Mouse (Mus musculus): ENCODE measurements at regions not wholly inside any gene's neighbourhood (a gene's known extent, or its start where the extent isn't known, plus 50 kb on each side); places are given as distances from the start of the nearest gene placed in this dataset.
A peak's percentile ranks its signal among the peaks of the same experiment; 100 is the strongest.
"Not testable (repeated sequence)": the region's sequence is repeated elsewhere in the genome, so short reads cannot be mapped to it uniquely, and the experiment has no call there.

- DNase-seq (ENCODE audit: extremely low spot score, low spot score): no peak
These were observed 758.5 kb downstream of the Robo2 start for GRCm38 (mm10) chr16:73652976-73653690.

- peak; percentile 43 for DNase-seq (ENCODE audit: extremely low spot score, low spot score)
These were observed 764.3 kb downstream of the Robo2 start for GRCm38 (mm10) chr16:73647201-73647782.

GRCm38 (mm10) chr16:73613017-73613416, 798.6 kb downstream of the Robo2 start:
- DNase-seq (ENCODE audit: extremely low spot score, low spot score): no peak

GRCm38 (mm10) chr16:73591421-73591820, 820.2 kb downstream of the Robo2 start:
- DNase-seq (ENCODE audit: extremely low spot score, low spot score): no peak

GRCm38 (mm10) chr16:73561216-73561615, 850.4 kb downstream of the Robo2 start:
- no peak for DNase-seq (ENCODE audit: extremely low spot score, low spot score)

- no peak for DNase-seq (ENCODE audit: extremely low spot score, low spot score)
These were observed 854.7 kb downstream of the Robo2 start for GRCm38 (mm10) chr16:73556940-73557339.

- no peak for DNase-seq (ENCODE audit: extremely low spot score, low spot score)
These were observed 868.0 kb downstream of the Robo2 start for GRCm38 (mm10) chr16:73543651-73544050.

GRCm38 (mm10) chr16:73538040-73538439, 873.6 kb downstream of the Robo2 start:
- DNase-seq (ENCODE audit: extremely low spot score, low spot score): no peak

- no peak for DNase-seq (ENCODE audit: extremely low spot score, low spot score)
These were observed 874.1 kb downstream of the Robo2 start for GRCm38 (mm10) chr16:73537541-73537940.

- DNase-seq (ENCODE audit: extremely low spot score, low spot score): peak; percentile 23
These were observed 881.4 kb downstream of the Robo2 start for GRCm38 (mm10) chr16:73530191-73530590.

- not testable (repeated sequence) for DNase-seq (ENCODE audit: extremely low spot score, low spot score)
These were observed 888.7 kb downstream of the Robo2 start for GRCm38 (mm10) chr16:73522931-73523330.

- DNase-seq (ENCODE audit: extremely low spot score, low spot score): no peak
These were observed 906.9 kb downstream of the Robo2 start for GRCm38 (mm10) chr16:73504759-73505158.

GRCm38 (mm10) chr16:73498636-73499208, 912.9 kb downstream of the Robo2 start:
- DNase-seq (ENCODE audit: extremely low spot score, low spot score): no peak

GRCm38 (mm10) chr16:73483214-73483856, 928.3 kb downstream of the Robo2 start:
- DNase-seq (ENCODE audit: extremely low spot score, low spot score): no peak

GRCm38 (mm10) chr16:73482176-73482575, 929.4 kb downstream of the Robo2 start:
- no peak for DNase-seq (ENCODE audit: extremely low spot score, low spot score)

- no peak for DNase-seq (ENCODE audit: extremely low spot score, low spot score)
These were observed 938.1 kb downstream of the Robo2 start for GRCm38 (mm10) chr16:73473502-73473901.

GRCm38 (mm10) chr16:73471547-73471946, 940.1 kb downstream of the Robo2 start:
- no peak for DNase-seq (ENCODE audit: extremely low spot score, low spot score)

- DNase-seq (ENCODE audit: extremely low spot score, low spot score): no peak
These were observed 941.1 kb downstream of the Robo2 start for GRCm38 (mm10) chr16:73470535-73470934.

GRCm38 (mm10) chr16:73466296-73466695, 945.3 kb downstream of the Robo2 start:
- no peak for DNase-seq (ENCODE audit: extremely low spot score, low spot score)

- DNase-seq (ENCODE audit: extremely low spot score, low spot score): no peak
These were observed 949.1 kb downstream of the Robo2 start for GRCm38 (mm10) chr16:73462516-73462915.

- no peak for DNase-seq (ENCODE audit: extremely low spot score, low spot score)
These were observed 960.9 kb downstream of the Robo2 start for GRCm38 (mm10) chr16:73450634-73451245.

- DNase-seq (ENCODE audit: extremely low spot score, low spot score): no peak
These were observed 961.8 kb downstream of the Robo2 start for GRCm38 (mm10) chr16:73449836-73450235.

Measured in neural tube, embryonic 10.5 days (tissue).